Mouse (Mus musculus) CH12.LX (cell line): ENCODE measurements at regions not wholly inside any gene's neighbourhood (a gene's known extent, or its start where the extent isn't known, plus 50 kb on each side); places are given as distances from the start of the nearest gene placed in this dataset.

ENCODE experiments used
- DNase-seq: peaks from one replicate; pipeline ENCODE4 v3.0.0-alpha.2; 2013; ENCODE audit errors: extremely low read depth
- H3K27ac ChIP-seq: 2 replicates; pipeline ENCODE4 v1.5.1; 2012; ENCODE audit warnings: low read depth, mild to moderate bottlenecking, control low read depth, moderate library complexity; ENCODE audit not compliant: insufficient read depth
- H3K27me3 ChIP-seq: replicated peaks from 2 replicates; pipeline ENCODE3; 2012; ENCODE audit warnings: inconsistent platforms
- H3K36me3 ChIP-seq, 2 experiments: replicated peaks in 1 of 2; 2 replicates each; pipeline versions ENCODE3 to v1.6.1; 2012; ENCODE audit warnings: inconsistent platforms in 1 of 2, low read length in 1 of 2, mild to moderate bottlenecking in 1 of 2, mixed read lengths in 1 of 2, moderate library complexity in 1 of 2; ENCODE audit not compliant: control insufficient read depth in 1 of 2, insufficient read depth in 1 of 2
- H3K4me1 ChIP-seq, 2 experiments: 2 replicates each; pipeline ENCODE4 v1.6.1; 2012; ENCODE audit warnings: inconsistent platforms in 1 of 2, moderate library complexity in 1 of 2; ENCODE audit not compliant: insufficient read depth in 2 of 2, control insufficient read depth in 1 of 2
- H3K4me2 ChIP-seq: 2 replicates; pipeline ENCODE4 v1.6.1; 2012; ENCODE audit warnings: low read depth, mild to moderate bottlenecking, control low read depth; ENCODE audit not compliant: poor library complexity, insufficient read depth, severe bottlenecking
- H3K4me3 ChIP-seq, 3 experiments: fragments of 150-350 bp in 1 of 3; sonication (generic) in 1 of 3; replicated peaks in 1 of 3; 2 replicates each; pipeline versions ENCODE3 to v1.5.1; 2011 to 2012; ENCODE audit warnings: low read depth in 2 of 3, low read length in 2 of 3, mild to moderate bottlenecking in 2 of 3, moderate library complexity in 2 of 3, control low read depth in 1 of 3, improper control_type of control experiment in 1 of 3, inconsistent platforms in 1 of 3, mixed read lengths in 1 of 3; ENCODE audit not compliant: poor library complexity in 1 of 3
- H3K79me2 ChIP-seq: replicated peaks from 2 replicates; pipeline ENCODE4 v1.6.1; 2012; ENCODE audit warnings: mild to moderate bottlenecking, moderate library complexity; ENCODE audit not compliant: control insufficient read depth, poor library complexity, insufficient read depth, severe bottlenecking; ENCODE audit errors: extremely low read depth
- H3K9ac ChIP-seq: 2 replicates; pipeline ENCODE4 v1.6.1; 2012; ENCODE audit warnings: low read depth, mild to moderate bottlenecking, control low read depth, moderate library complexity; ENCODE audit not compliant: insufficient read depth
- H3K9me3 ChIP-seq: replicated peaks from 2 replicates; pipeline ENCODE3; 2012; ENCODE audit warnings: low read length, inconsistent platforms, mixed read lengths
- BHLHE40 ChIP-seq: IDR thresholded peaks from 2 replicates; pipeline ENCODE4 v1.6.1; 2011; ENCODE audit warnings: mild to moderate bottlenecking, low read depth, low read length, improper control_type of control experiment
- CTCF ChIP-seq, 2 experiments: IDR thresholded peaks in 1 of 2; conservative IDR thresholded peaks in 1 of 2; 2 replicates each; pipeline ENCODE4 v1.5.1; 2011 to 2012; ENCODE audit warnings: low read depth in 2 of 2, low read length in 2 of 2, improper control_type of control experiment in 1 of 2, inconsistent platforms in 1 of 2, mild to moderate bottlenecking in 1 of 2, moderate library complexity in 1 of 2
- ELF1 ChIP-seq: IDR thresholded peaks from 2 replicates; pipeline ENCODE4 v1.6.1; 2014; ENCODE audit warnings: low read depth, mild to moderate bottlenecking, inconsistent platforms, low read length, improper control_type of control experiment
- EP300 ChIP-seq: IDR thresholded peaks from 2 replicates; pipeline ENCODE4 v1.6.1; 2011; ENCODE audit warnings: low read length, improper control_type of control experiment
- ETS1 ChIP-seq: conservative IDR thresholded peaks from 2 replicates; pipeline ENCODE4 v1.6.1; 2012; ENCODE audit warnings: low read depth, mild to moderate bottlenecking, inconsistent platforms, low read length, improper control_type of control experiment, moderate library complexity
- GABPA ChIP-seq: IDR thresholded peaks from 2 replicates; pipeline ENCODE4 v1.6.1; 2012; ENCODE audit warnings: low read depth, low read length, improper control_type of control experiment, inconsistent platforms; ENCODE audit not compliant: insufficient replicate concordance
- IRF4 ChIP-seq: IDR thresholded peaks from 2 replicates; pipeline ENCODE4 v1.6.1; 2014; ENCODE audit warnings: low read depth, mild to moderate bottlenecking, inconsistent platforms, low read length, improper control_type of control experiment
- JUN ChIP-seq: IDR thresholded peaks from 2 replicates; pipeline ENCODE4 v1.6.1; 2011; ENCODE audit warnings: low read depth, mild to moderate bottlenecking, low read length, improper control_type of control experiment, moderate library complexity; ENCODE audit not compliant: insufficient read depth
- JUND ChIP-seq: conservative IDR thresholded peaks from 2 replicates; pipeline ENCODE4 v1.6.1; 2011; ENCODE audit warnings: low read depth, low read length, improper control_type of control experiment
- MAFK ChIP-seq: IDR thresholded peaks from 2 replicates; pipeline ENCODE4 v1.6.1; 2011; ENCODE audit warnings: low read length, improper control_type of control experiment; ENCODE audit not compliant: insufficient replicate concordance
- MAX ChIP-seq: IDR thresholded peaks from 2 replicates; pipeline ENCODE4 v1.6.1; 2011; ENCODE audit warnings: low read length, improper control_type of control experiment
- MEF2A ChIP-seq: IDR thresholded peaks from 2 replicates; pipeline ENCODE4 v1.6.1; 2014; ENCODE audit warnings: low read depth, mild to moderate bottlenecking, inconsistent platforms, low read length, improper control_type of control experiment, borderline replicate concordance
- MXI1 ChIP-seq: IDR thresholded peaks from 2 replicates; pipeline ENCODE4 v1.6.1; 2011; ENCODE audit warnings: mild to moderate bottlenecking, low read depth, low read length, improper control_type of control experiment
- MYC ChIP-seq: IDR thresholded peaks from 2 replicates; pipeline ENCODE4 v1.6.1; 2011; ENCODE audit warnings: low read depth, mild to moderate bottlenecking, improper control_type of control experiment, low read length
- NELFE ChIP-seq: IDR thresholded peaks from 2 replicates; pipeline ENCODE4 v1.6.1; 2011; ENCODE audit warnings: low read depth, low read length, improper control_type of control experiment
- PAX5 ChIP-seq: IDR thresholded peaks from 2 replicates; pipeline ENCODE4 v1.6.1; 2012; ENCODE audit warnings: low read length, inconsistent platforms, mixed read lengths
- POLR2AphosphoS2 ChIP-seq: IDR thresholded peaks from 2 replicates; pipeline ENCODE4 v1.6.1; 2011; ENCODE audit warnings: low read depth, low read length, improper control_type of control experiment
- RAD21 ChIP-seq: IDR thresholded peaks from 2 replicates; pipeline ENCODE4 v1.6.1; 2011; ENCODE audit warnings: low read depth, mild to moderate bottlenecking, low read length, improper control_type of control experiment, moderate library complexity
- SIN3A ChIP-seq: IDR thresholded peaks from 2 replicates; pipeline ENCODE4 v1.6.1; 2012; ENCODE audit warnings: low read length, improper control_type of control experiment, inconsistent platforms
- TBP ChIP-seq: conservative IDR thresholded peaks from 2 replicates; pipeline ENCODE4 v1.6.1; 2011; ENCODE audit warnings: low read depth, low read length, improper control_type of control experiment
- TCF12 ChIP-seq: IDR thresholded peaks from 2 replicates; pipeline ENCODE4 v1.6.1; 2014; ENCODE audit warnings: low read depth, mild to moderate bottlenecking, inconsistent platforms, low read length, improper control_type of control experiment
- USF1 ChIP-seq: IDR thresholded peaks from 2 replicates; pipeline ENCODE4 v1.6.1; 2014; ENCODE audit warnings: low read depth, mild to moderate bottlenecking, inconsistent platforms, low read length, improper control_type of control experiment
- USF2 ChIP-seq: conservative IDR thresholded peaks from 2 replicates; pipeline ENCODE4 v1.6.1; 2011; ENCODE audit warnings: low read depth, low read length, improper control_type of control experiment
- ZMIZ1 ChIP-seq: IDR thresholded peaks from 2 replicates; pipeline ENCODE4 v1.6.1; 2012; ENCODE audit warnings: low read depth, mild to moderate bottlenecking, inconsistent platforms, low read length, improper control_type of control experiment
- ZNF384 ChIP-seq: IDR thresholded peaks from 2 replicates; pipeline ENCODE4 v1.6.1; 2012; ENCODE audit warnings: low read depth, low read length, improper control_type of control experiment, inconsistent platforms
- dilution Hi-C: fragments of 300-500 bp; cut with MboI; formaldehyde crosslinking; loops from 2 replicates; pipeline ENCODE4 v1.14.3; 2020; ENCODE audit warnings: low sequenced_read_pairs; ENCODE audit not compliant: extremely low pct_unique_long_range_greater_than_20kb, extremely low pct_ligation_motif_present
- in situ Hi-C: fragments of 300-500 bp; cut with MboI; formaldehyde crosslinking; loops from 3 replicates; pipeline ENCODE4 v1.14.3; 2019; ENCODE audit warnings: low sequenced_read_pairs, low pct_ligation_motif_present, low pct_unique_long_range_greater_than_20kb, mixed read lengths

DNA sequence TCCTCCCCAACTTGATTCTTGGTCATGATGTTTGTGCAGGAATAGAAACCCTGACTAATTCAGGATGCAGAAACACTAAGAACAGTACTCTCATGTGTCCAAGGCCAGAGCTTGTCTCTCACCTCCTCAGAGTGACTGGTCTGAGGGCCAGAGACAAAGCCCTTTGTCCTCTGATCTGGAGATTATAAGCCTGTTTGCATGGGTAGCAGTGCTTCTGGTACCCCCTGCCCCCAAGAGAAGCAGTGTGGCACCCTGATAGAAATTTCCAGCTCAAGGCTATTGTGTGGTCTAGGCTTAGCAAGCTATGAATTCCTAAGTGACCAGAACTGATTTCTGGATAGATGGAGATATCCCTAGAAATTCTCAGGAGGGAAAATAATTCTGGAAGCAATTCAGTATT, 380.2 kb downstream of the Cd83 start:
- H3K79me2 ChIP-seq = no peaks in the 10 kb centered on the region; the same call in 1 of the 2 replicates
- H3K9ac ChIP-seq = no peak overlapping the region
- no peak overlapping the region for H3K4me3 ChIP-seq
- no peak for TF ChIP-seq RAD21
- no peak for TF ChIP-seq CTCF (conservative IDR thresholded peaks at IDR 0.05 in 1 of 2, IDR thresholded peaks at IDR 0.05 in 1 of 2; ENCODE audit: low read depth in 2 of 2, low read length in 2 of 2)
- no peak for TF ChIP-seq USF2
- no peak for TF ChIP-seq EP300
- TF ChIP-seq ELF1 = no peak
- TF ChIP-seq ZMIZ1 = no peak
- TF ChIP-seq MAX = no peak
- no peak for TF ChIP-seq TBP
- no peak for TF ChIP-seq SIN3A
- no peak for TF ChIP-seq PAX5
- TF ChIP-seq MAFK = no peak
- TF ChIP-seq MEF2A = no peak
- no peak for TF ChIP-seq TCF12
- TF ChIP-seq NELFE = no peak
- no peak for TF ChIP-seq MYC
- no peak for TF ChIP-seq ETS1
- TF ChIP-seq USF1 = no peak
- no peak for TF ChIP-seq JUN
- TF ChIP-seq POLR2AphosphoS2 = no peak
- in situ Hi-C loops = no loop called here
- no peak for DNase-seq
- H3K36me3 ChIP-seq = no peaks in the 10 kb centered on the region
- H3K4me1 ChIP-seq = no peaks in the 10 kb centered on the region
- no peak overlapping the region for H3K4me2 ChIP-seq
- H3K9me3 ChIP-seq = no peaks in the 10 kb centered on the region
- no peaks in the 10 kb centered on the region for H3K27me3 ChIP-seq
- no peak overlapping the region for H3K27ac ChIP-seq
- dilution Hi-C loops = no loop called here

DNA sequence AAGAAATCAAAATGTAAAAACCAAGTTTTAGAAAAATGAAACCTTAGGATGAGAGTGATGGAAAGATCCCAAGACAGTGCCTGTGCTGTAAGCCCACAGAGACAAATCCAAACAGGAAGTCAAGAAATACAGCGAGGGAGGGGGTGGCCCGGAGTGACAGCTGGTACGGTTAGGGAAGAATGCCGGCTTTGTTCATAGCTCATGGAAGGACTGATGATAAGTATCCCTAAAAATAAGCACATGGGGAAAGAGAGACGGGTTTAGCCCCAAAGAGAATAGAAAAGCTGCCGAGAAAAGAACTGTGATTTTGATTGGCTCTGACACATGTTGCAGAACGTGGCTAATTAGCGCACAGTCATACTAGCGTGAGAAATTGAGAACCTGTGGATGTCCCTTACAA, 382.6 kb downstream of the Cd83 start:
- DNase-seq = no peak
- no peak overlapping the region for H3K4me2 ChIP-seq

More for the DNA sequence above, 382.6 kb downstream of the Cd83 start:
- Histone ChIP-seq H3K4me1 (peaks cover 0 to 12% of the 10 kb centered on the region in 2 experiments; a peak in 2 of 4 replicates), H3K4me3 (no peak overlapping the region), H3K79me2 (no peaks in the 10 kb centered on the region; the same call in 1 of the 2 replicates), H3K27me3 (no peaks in the 10 kb centered on the region), H3K9ac (no peak overlapping the region), H3K27ac (no peak overlapping the region)
- dilution Hi-C loops = no loop called here
- TF ChIP-seq IRF4 = no peak
- TF ChIP-seq ETS1 = no peak
- TF ChIP-seq JUND = no peak
- TF ChIP-seq EP300 = no peak
- TF ChIP-seq USF2 = no peak
- TF ChIP-seq ZNF384 = no peak
- TF ChIP-seq ZMIZ1 = no peak
- TF ChIP-seq BHLHE40 = no peak
- TF ChIP-seq GABPA = no peak
- TF ChIP-seq MXI1 = no peak
- no peak for TF ChIP-seq POLR2AphosphoS2
- TF ChIP-seq, all 38 proteins: peak for 0
- no peaks in the 10 kb centered on the region for H3K36me3 ChIP-seq
- H3K9me3 ChIP-seq = no peaks in the 10 kb centered on the region
- in situ Hi-C loops = no loop called here
